Mouse (Mus musculus) bone marrow, adult 2 months (tissue): ENCODE measurements around the gene Asb14.

ENCODE experiments used
- CTCF ChIP-seq: fragments of 200-500 bp; IDR thresholded peaks from 2 replicates; pipeline ENCODE4 v1.5.1; 2011; ENCODE audit warnings: low read length, control low read depth; ENCODE audit not compliant: control insufficient read depth, insufficient read depth
- POLR2A ChIP-seq: fragments of 200-500 bp; IDR thresholded peaks from 2 replicates; pipeline ENCODE4 v1.6.1; 2011; ENCODE audit warnings: low read depth, mild to moderate bottlenecking, control low read depth, low read length, borderline replicate concordance; ENCODE audit not compliant: control insufficient read depth

DNA sequence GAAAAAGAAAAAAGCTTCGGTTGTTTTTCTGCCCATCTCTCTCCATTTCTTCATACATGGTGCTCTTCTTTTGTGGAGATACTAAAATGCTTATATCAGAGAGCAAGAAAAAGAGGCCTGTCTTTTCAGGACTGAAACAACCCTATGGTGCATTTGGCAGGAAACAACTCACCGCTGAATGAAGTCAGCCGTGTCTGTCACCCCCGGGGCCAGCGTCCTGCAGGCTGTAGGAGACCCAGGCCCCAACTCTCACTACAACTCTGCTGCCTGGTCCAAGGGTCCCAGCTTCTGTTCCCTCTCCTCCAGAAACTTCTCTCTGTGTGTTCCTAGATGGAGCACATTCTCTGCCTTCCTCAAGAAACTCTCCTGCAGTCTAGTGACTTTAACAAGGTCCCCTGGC is 26.1 kb upstream of the Asb14 start:
- TF ChIP-seq CTCF (no peak), POLR2A (no peak)
